Mouse (Mus musculus): ENCODE results near the gene Tspoap1.
A peak's percentile ranks its signal among the peaks of the same experiment; 100 is the strongest.

- TF ChIP-seq CTCF (IDR thresholded peaks at IDR 0.05; ENCODE audit: extremely low read depth, insufficient read length, insufficient replicate concordance, low read depth, low read length) (no peak), POLR2A (IDR thresholded peaks at IDR 0.05; ENCODE audit: low read depth, low read length) (peak; percentile 64)
These were observed 23.1 kb upstream of the Tspoap1 start, which contains the start of gene Supt4a for GRCm38 (mm10) chr11:87737175-87737740.

Measured in small intestine, adult 2 months (tissue).